Mouse (Mus musculus): ENCODE results near the gene Pdcd4.

Gene Pdcd4

GRCm38 (mm10) chr19:53872994-53873713 is 18.9 kb upstream of the Pdcd4 start:
- DNase-seq, result no peak

GRCm38 (mm10) chr19:53875246-53875645 is 16.8 kb upstream of the Pdcd4 start:
- no peak for DNase-seq

- no peak for DNase-seq
Measured at GRCm38 (mm10) chr19:53877779-53878178, 14.3 kb upstream of the Pdcd4 start.

GRCm38 (mm10) chr19:53880460-53880859 is 11.6 kb upstream of the Pdcd4 start:
- DNase-seq, result no peak

GRCm38 (mm10) chr19:53881786-53882185 is 10.2 kb upstream of the Pdcd4 start:
- DNase-seq, result no peak

DNA sequence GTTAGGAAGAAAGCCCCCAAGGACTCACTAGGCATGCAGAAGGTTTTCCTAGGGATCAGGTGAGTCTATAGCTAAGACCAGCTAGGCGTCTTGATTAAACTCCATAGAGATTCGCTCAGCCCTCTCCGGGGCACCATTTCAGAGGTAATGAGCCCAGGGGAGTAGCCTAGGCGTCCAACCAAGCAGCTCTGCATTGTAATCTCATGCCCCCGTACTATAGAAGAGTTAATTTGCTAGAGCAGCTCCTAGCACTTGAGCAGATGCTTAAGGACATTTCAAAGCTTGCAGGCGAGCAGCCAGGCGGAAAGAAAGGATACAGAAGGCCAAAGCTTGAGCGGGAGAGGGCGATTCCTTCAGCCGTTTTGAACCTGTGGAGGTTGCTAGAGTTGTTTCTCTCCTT is 6.6 kb upstream of the Pdcd4 start:
- DNase-seq, result no peak

DNA sequence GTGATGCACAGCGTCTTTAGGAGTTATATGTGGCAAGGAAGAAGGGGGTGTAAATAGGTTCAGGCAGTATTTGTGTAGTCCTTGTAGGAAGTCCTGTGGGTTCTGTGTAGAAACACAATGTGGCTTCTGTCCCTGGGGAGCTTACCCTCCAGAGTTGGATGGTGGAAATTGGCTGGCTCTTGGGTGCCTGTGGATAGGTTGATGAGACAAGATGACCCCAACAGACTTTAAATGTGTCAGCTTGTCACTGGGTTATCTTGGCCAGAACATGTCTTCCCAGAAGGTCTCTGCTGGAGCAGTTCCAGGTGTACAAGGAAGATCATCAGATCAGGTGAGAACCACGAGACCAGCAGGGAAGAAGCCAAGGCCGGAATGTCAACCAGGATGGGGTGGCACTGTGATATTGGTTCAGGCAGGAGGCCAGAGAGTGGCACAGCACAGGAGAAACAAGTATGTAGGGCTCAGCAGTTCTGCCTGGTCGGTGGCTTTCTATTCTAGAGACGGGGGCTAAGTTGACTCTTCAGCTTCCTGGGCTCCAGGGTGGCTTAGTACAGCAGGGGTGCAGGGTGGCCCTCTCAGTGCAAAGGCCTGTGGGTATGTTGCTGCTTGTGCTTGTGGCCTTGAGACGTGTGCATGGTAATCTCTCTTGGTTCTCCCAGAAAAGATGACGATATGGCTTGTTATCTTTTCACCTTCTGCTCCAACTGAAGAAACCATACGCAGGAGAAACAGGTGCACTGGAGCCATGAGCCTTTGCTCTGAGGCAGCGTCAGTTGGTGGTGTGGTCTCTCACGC is 5.3 kb upstream of the Pdcd4 start:
- no peak for DNase-seq

GRCm38 (mm10) chr19:53887822-53888221 is 4.2 kb upstream of the Pdcd4 start:
- no peak for DNase-seq

DNA sequence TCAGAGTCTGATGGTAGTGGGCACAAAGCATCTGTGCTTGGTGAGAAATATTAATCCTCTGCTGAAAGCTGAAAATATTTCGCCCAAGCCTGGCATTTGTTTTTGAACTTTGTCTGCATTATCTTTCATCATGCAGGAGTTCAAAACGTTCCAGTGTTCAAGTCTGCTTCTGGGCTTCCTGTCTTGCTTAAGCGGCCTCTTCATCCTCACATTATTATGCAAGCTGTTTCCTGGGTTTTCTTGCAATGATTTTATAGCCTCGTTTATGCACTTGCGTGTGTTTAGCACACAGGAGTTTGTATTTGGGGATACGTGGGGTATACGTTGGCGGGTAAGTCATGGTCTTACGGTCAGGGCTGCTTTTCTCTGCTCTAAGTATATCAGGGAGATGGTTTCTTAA is 3.7 kb upstream of the Pdcd4 start:
- no peak for DNase-seq

GRCm38 (mm10) chr19:53889555-53889954 is 2.5 kb upstream of the Pdcd4 start:
- peak; percentile 41 for DNase-seq

DNA sequence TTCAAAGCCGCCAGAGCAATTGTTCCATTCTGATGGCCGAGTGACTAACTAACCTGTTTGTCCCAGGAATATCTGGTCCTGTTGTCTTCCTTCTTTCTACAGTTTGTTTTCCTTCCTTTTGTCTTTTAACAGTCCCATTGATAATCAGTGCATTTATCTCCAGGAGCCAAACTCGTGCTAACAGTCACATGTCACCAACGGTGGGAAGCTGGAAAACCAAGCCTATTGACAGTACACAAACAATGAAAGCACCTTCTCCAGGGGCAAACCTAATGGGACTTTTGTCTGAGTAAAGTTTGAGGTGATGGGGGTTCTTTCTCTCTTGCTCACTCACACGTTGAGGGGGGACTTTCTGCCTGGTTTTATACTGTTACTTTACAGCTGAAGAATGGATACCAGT is 1.8 kb upstream of the Pdcd4 start:
- DNase-seq, result no peak

GRCm38 (mm10) chr19:53890781-53891251 is 1.2 kb upstream of the Pdcd4 start:
- peak; percentile 67 for DNase-seq

GRCm38 (mm10) chr19:53891569-53891968 is 462 bp upstream of the Pdcd4 start:
- DNase-seq, result no peak

DNA sequence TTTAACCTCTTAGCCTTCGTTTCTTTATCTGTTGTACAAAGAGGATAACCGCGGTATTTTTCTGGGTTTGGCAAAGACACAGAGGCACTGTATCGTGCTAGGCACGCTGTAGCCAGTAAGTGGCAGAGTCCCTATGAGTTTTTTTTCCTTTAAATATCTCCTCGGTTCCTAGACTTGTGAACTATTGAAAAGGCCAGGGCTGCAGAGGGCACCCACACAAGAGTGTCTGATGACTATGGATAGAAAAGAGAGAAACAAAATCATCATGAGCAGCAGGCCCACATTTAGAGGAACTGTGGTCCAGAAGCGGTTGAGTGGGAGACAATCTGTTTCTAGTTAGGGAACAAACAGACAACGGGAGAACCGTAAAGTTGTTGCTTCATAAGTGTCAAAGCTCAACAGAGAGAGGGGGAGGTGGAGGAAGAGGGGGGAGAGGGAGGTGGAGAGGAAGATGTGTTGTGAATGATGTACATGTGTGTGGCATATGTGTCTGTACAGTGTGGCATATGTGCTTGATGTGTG is 868 bp downstream of the Pdcd4 start:
- no peak for DNase-seq

DNA sequence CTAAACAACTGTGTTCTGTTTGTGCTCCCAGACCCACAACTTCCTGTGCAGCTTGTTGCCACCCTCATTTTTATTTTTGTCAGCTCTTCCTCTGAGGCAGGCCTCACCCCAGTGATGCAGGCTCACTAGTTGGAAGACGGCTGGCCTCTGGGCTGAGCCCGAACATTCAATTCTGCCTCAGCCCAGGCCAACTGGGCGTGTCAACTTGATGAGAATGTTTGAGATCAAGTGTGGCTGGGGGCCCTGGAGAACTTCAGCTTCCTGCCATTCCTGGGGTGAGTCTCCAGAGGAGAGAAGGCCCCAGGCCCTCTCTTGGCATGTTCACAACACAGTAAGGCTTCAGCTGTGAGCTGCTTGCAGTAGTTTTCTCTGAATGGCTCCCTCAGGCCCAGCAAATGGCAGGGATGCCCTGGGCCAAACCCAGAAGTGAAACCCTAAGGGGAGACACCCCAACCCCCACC is 1.7 kb downstream of the Pdcd4 start:
- peak; percentile 64 for DNase-seq

DNA sequence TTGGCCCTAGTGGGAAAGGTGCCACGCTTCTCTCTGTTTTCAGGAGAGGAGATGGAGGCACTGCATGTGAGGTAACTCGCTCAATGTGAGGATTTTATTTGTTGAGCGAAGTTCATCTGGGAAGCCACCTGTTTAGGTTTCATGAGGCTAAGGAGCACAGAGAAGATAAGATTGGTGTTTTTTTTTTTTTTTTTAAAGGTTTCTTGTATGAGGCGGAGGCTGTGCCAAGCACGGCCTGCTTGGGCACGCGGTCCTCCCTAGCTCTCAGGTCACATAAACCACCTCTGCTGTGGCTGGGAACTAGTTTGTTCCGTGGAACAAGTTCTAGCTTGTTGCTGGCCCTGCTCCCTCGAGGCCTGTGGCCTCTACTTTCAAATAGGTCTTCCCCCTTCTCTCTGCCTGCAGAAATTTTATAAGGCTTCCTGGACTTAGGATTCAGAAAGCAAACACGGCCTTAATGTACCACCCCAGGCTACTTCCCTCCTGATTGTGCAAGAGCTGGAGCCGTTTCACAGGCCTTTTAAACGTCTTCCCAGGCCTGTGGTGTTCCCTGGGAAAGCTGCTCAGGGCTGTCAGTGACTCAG is 2.6 kb downstream of the Pdcd4 start:
- peak; percentile 68 for DNase-seq

- no peak for DNase-seq
Measured at GRCm38 (mm10) chr19:53898046-53898445, 6.0 kb downstream of the Pdcd4 start.

GRCm38 (mm10) chr19:53898498-53898897 is 6.5 kb downstream of the Pdcd4 start:
- DNase-seq, result no peak

DNA sequence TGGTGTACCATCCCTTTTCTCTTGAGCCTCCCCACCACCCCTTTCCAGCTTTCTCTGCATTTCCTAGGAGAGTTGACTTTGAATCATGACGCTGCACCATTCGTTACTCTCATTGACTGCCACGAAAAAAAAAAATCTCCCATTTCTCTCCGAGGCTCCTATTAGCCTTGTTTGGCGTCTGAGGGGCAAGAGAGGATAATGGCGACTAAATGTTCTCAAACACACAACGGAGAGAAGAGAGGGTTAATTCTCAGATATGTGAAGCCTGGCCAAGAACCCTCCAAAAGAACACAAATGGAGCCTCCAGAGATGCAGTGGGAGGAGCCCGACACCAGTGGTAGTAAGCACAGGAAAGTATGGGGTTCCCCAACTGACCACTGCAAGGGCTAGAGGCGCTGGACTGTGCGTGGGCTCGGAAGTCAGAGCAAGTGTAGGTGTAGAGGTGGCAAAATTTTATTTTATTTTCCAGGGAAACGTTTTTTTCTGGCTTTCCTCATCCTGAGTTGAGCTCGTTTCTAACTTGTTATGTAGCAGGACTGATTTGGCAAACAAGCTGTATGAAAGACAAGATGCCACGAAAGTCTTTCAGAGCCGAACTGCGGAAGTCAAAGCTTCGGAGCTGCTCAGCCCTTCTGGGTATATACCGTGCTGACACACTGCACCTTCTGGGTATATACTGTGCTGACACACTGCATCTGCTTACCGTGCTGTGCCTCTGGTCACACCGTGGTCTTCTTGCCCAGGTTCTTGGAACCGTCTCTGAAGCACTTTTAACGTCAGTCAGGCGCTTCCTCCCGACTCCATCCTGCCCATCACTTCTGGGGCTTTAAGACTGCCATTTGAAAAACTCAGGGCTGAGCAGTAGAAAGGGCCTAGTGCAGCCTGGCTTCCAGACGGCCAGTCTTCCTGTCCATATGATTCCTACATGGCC is 7.2 kb downstream of the Pdcd4 start:
- no peak for DNase-seq

GRCm38 (mm10) chr19:53899941-53900610 is 8.0 kb downstream of the Pdcd4 start:
- DNase-seq, result no peak

DNA sequence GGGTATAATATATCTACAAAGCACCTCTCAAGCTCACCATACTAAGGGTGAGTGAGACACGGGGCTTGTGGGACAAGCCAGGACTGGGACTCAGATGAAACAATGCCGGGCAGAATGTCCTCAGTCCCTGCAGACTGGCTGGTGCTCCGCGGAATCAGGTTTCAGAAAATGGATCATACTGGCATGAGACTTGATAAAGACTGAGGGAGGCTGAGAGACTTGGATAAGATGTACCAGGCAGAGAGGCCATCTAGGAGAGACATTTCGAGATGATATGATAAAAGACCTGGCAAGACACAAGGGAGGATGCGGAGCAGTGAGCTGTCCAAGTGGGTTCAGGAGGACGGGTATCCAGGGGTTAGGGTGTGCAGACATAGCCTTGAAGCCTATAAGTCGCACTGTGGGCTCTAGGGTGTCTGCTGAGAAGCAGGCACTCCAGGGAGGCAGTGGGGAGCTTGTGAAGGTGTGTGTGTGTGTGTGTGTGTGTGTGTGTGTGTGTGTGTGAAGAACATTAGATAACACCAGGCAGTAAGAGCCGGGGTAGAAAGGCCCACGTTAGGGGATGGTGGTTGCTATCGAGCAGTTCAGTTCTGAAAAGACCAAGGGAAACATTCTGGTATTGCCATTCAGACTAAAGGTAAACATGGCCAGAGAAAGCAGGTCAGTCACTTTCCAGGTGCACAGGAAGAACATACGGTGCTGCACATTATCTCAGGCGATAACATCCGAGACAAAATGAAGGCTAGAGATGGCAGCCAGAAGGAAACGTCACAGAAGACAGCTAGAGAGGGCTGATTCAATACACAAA is 10.1 kb downstream of the Pdcd4 start:
- DNase-seq, result no peak
